Mouse (Mus musculus): ENCODE results near the gene Iapp. TPM values are rescaled to one million over a fixed set of nuclear protein-coding genes. Genes with fewer than 3 reads are reported as not detected.
A peak's percentile ranks its signal among the peaks of the same experiment; 100 is the strongest.
"Not testable (repeated sequence)": the region's sequence is repeated elsewhere in the genome, so short reads cannot be mapped to it uniquely, and the experiment has no call there.

Iapp gene
- polyA plus RNA-seq, 1 experiment from 2014 or later, result not detected

DNA sequence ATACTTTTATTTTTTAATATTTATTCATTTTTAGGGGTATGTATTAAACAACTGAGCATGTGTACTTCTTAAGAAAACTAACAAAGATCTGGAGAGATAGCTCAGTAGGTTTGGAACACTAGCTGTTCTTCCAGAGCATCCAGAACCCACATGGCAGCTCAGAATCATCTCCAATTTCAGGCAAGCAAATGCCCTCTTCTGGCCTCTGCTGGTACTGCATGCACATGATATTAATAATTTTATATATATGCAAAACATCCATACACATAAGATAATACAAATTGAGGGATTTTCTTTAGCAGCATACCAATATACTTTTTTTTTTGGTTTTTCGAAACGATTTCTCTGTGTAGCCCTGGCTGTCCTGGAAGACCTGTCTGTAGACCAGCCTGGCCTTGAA is 45.3 kb downstream of the Iapp start:
- Histone ChIP-seq H3K36me3 (no peaks in the 10 kb centered on the region), H3K9ac (no peak overlapping the region), H3K9me3 (replicated peaks) (no peaks in the 10 kb centered on the region), H3K4me3 (replicated peaks) (no peak overlapping the region), H3K27ac (no peak overlapping the region), H3K27me3 (no peaks in the 10 kb centered on the region), H3K4me1 (peaks cover 9% of the 10 kb centered on the region), H3K4me2 (no peak overlapping the region)
- ATAC-seq (replicated peaks; ENCODE audit: low FRiP score), result no peak
- WGBS, result 68% methylated on average over 2 of the region's 2 CpGs

DNA sequence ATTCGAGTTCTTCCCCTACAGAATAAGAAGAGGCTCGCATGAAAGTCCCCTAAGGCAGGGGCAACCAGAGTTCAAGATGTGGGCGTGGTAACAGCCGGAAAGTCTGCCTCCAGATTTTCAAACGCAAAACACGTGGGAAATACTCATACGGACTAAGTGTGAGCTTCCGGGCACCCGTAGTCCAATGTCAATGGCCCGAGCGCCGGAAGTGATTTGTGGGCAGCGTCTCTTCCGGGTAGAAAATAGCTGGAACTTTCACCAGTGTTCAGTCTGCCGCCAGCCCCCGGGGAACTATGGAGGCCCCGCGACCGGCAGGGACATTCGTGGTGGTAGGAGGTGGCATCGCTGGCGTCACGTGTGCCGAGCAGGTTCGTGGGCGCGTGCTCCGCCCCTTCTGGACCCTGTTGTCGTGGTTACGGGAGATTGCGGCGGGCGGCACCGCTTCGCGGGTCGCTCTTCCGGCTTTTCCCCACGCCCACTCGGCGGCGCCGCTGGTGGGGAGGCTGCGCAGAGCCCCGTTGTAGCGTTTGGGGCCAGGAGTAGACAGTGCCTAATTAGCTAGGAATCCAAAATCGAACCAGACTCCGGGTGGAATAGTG is 47.3 kb downstream of the Iapp start, which contains the start of gene Pyroxd1:
Gene Pyroxd1 (plus strand): TSS at position 215 of the 599 bp plus-strand sequence.
- H3K4me1 ChIP-seq, result peaks cover 9% of the 10 kb centered on the region
- peak within 1 kb of the TSS; percentile 60 for H3K4me3 ChIP-seq (replicated peaks)
- H3K9me3 ChIP-seq (replicated peaks), result no peaks in the 10 kb centered on the region
- H3K27ac ChIP-seq, result peak within 1 kb of the TSS; percentile 81
- peak within 1 kb of the TSS; percentile 57 for H3K4me2 ChIP-seq
- peak; percentile 96 for ATAC-seq (replicated peaks; ENCODE audit: low FRiP score)
- H3K9ac ChIP-seq, result peak within 1 kb of the TSS; percentile 57
- H3K27me3 ChIP-seq, result no peaks in the 10 kb centered on the region
- under 1% methylated on average over 48 of the region's 48 CpGs for WGBS
- H3K36me3 ChIP-seq, result peaks cover 14% of the 10 kb centered on the region

DNA sequence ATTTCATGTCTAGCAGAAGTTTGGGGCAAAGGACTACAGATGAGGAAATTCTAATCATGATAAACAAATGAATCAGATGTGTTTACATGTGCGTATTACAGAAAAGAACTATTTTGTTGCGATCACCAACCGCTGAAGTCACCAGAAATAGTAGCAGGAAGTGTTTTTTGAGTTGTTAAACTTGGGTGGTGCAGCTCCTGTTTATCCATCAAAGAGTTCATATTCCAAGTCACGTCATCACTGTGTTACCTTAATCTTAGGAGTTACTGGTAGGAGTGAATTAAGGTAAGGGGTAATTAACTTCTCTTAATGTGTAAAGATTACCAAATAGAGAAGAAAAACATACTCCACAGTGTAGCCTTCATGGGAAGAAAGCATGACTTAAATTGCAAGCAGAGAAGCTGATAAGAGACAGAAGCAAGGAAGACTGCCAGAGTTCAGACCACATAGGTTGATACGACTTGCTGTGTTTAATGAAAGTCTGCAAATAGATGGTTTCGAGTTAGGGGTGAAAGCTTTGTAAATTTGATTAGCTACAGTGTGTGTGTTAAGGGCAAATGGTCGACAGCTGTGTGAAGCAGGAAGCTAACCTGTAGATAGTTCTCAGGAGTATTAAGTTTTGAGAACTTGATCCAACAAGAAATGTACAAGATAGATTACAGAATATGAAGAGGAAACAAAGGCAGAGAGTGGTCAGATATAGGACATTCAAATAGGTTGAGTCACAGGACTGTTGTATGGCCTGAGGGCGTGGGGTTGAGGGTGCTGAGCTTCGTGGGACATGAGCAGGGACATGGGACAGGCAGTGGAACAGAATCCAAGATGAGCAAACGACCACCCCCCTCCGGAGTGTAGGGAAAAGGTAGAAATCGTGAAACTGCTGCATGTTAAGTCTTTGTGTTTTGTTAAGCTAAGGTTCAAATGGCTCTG is 48.2 kb downstream of the Iapp start:
- Histone ChIP-seq H3K4me3 (replicated peaks) (peak overlapping the region; percentile 60), H3K4me2 (peak overlapping the region; percentile 57), H3K4me1 (peaks cover 9% of the 10 kb centered on the region), H3K9ac (peak overlapping the region; percentile 57; the same call in 1 of the 2 replicates), H3K27me3 (no peaks in the 10 kb centered on the region), H3K9me3 (replicated peaks) (no peaks in the 10 kb centered on the region), H3K36me3 (peaks cover 23% of the 10 kb centered on the region), H3K27ac (no peak overlapping the region)
- no peak for ATAC-seq (replicated peaks; ENCODE audit: low FRiP score)
- 47% methylated on average over 12 of the region's 12 CpGs for WGBS

DNA sequence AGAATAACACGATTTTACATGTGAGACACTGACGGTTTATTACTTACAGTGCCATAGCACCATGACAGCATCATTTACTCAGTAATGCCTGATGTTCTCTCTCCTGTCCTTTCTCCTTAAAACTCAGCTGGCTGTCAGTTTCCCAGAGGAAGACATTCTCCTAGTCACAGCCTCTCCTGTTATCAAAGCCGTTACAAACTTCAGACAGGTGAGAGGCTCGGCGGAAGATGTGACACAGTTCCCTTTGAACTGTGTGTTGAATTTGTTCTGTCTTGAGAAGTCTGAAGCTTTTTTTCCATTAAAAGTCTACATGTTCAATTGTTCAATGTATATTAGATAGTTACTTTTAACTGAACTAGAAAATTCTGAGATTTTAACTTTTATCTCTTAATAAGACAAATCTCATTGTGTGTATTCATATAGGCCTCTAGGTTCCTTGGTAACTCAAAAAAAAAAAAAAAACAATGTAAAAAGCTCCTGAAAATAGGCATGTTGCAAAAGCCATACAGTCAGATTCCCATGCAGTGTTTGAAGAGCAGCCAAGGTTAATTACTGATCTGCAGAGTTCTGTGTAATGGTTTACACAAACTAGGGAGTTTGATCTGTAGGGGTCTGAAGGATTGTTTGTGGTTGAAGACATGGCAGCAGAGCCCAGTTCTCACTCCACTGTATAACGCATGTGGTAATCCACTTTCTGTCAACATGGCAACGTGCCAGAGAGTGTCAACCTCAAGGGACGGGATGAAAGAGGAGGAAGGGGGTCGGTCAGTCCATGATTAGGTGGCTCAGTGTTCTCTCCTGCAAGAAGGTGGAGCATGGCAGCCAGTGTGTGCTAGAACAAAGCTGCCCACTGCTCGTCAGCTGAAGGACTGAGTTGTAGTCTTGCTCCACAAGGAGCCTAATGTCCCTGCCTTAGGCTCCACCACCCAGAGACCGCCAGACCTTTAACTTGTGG is 49.5 kb downstream of the Iapp start:
- Histone ChIP-seq H3K4me1 (peaks cover 9% of the 10 kb centered on the region), H3K27ac (no peak overlapping the region), H3K4me3 (replicated peaks) (no peak overlapping the region), H3K27me3 (no peaks in the 10 kb centered on the region), H3K36me3 (peaks cover 35% of the 10 kb centered on the region), H3K9ac (no peak overlapping the region), H3K4me2 (no peak overlapping the region), H3K9me3 (replicated peaks) (no peaks in the 10 kb centered on the region)
- ATAC-seq (replicated peaks; ENCODE audit: low FRiP score), result no peak
- WGBS, result 80% methylated on average over 11 of the region's 11 CpGs

DNA sequence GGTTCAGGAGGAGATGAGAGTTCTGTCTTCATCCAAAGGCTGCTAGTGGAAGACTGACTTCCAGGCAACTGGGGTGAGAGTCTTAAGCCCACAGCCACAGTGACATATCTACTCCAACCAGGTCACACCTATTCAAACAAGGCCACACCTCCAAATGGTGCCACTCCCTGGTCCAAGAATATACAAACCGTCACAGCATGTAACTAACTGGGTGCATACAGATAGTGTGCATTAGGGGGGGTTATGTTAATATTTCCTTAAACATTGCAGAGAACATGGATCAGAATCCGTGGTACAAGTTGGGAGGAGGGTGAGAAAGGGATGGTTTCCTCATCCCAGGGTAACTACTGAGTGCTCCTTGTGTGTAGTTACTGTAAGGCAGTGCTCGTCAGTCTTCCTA is 53.9 kb downstream of the Iapp start:
- WGBS, result 91% methylated on average over 3 of the region's 3 CpGs

More for the DNA sequence above, 53.9 kb downstream of the Iapp start:
- H3K4me2 ChIP-seq; ATAC-seq (replicated peaks; ENCODE audit: low FRiP score); H3K9me3 ChIP-seq (replicated peaks); H3K4me3 ChIP-seq (replicated peaks); H3K9ac ChIP-seq; H3K27me3 ChIP-seq; H3K4me1 ChIP-seq; H3K27ac ChIP-seq: not testable (repeated sequence)
- peaks cover 69% of the 10 kb centered on the region for H3K36me3 ChIP-seq

Other genes with a start within 250 kb of the Iapp start
- gene Slco1a6, start 89.9 kb upstream of the Iapp start, polyA plus RNA-seq (2015; fragmentation: Nextera tagmentation; extraction: Ambion mirVana), result 2.9 and 3.4 TPM in 2 replicates
- gene Slco1a5, start 24.6 kb downstream of the Iapp start, polyA plus RNA-seq (2015; fragmentation: Nextera tagmentation; extraction: Ambion mirVana), result 0.06 and 0.12 TPM in 2 replicates
- 17.5 and 17.6 TPM in 2 replicates for gene Pyroxd1, start 47.2 kb downstream of the Iapp start, polyA plus RNA-seq (2015; fragmentation: Nextera tagmentation; extraction: Ambion mirVana)
- gene Recql, start 88.7 kb downstream of the Iapp start, polyA plus RNA-seq (2015; fragmentation: Nextera tagmentation; extraction: Ambion mirVana), result 22.6 and 28.9 TPM in 2 replicates
- gene Golt1b, start 88.8 kb downstream of the Iapp start, polyA plus RNA-seq (2015; fragmentation: Nextera tagmentation; extraction: Ambion mirVana), result 101 and 103 TPM in 2 replicates
- gene Spx, start 115.0 kb downstream of the Iapp start, polyA plus RNA-seq (2015; fragmentation: Nextera tagmentation; extraction: Ambion mirVana), result 0.59 and 1.1 TPM in 2 replicates
- 0.23 and 1.3 TPM in 2 replicates for gene Gys2, start 174.7 kb downstream of the Iapp start, polyA plus RNA-seq (2015; fragmentation: Nextera tagmentation; extraction: Ambion mirVana)
- 697 and 713 TPM in 2 replicates for gene Ldhb, start 209.5 kb downstream of the Iapp start, polyA plus RNA-seq (2015; fragmentation: Nextera tagmentation; extraction: Ambion mirVana)

Data from kidney, embryonic 15.5 days (tissue).